Mouse (Mus musculus): ENCODE data around the gene Tmem8.
A peak's percentile ranks its signal among the peaks of the same experiment; 100 is the strongest.
"Not testable (repeated sequence)": the region's sequence is repeated elsewhere in the genome, so short reads cannot be mapped to it uniquely, and the experiment has no call there.

Gene Tmem8

GRCm38 (mm10) chr17:26113181-26113948 lies at the start of gene Tmem8:
Gene Tmem8 (plus strand): TSS chr17:26113299.
- DNase-seq (ENCODE audit: low spot score): peak; percentile 59

GRCm38 (mm10) chr17:26064916-26065315 lies 48.2 kb upstream of the Tmem8 start:
- no peak for DNase-seq (ENCODE audit: low spot score)

- no peak for DNase-seq (ENCODE audit: low spot score)
These were observed 46.5 kb upstream of the Tmem8 start for GRCm38 (mm10) chr17:26066488-26067020.

GRCm38 (mm10) chr17:26068024-26068830 lies 44.9 kb upstream of the Tmem8 start:
- DNase-seq (ENCODE audit: low spot score): peak; percentile 42

GRCm38 (mm10) chr17:26068831-26069739 lies 44.0 kb upstream of the Tmem8 start, which contains the start of gene Rab11fip3:
Gene Rab11fip3 (minus strand): TSS chr17:26069555.
- DNase-seq (ENCODE audit: low spot score): peak; percentile 95

GRCm38 (mm10) chr17:26070136-26070535 lies 43.0 kb upstream of the Tmem8 start:
- DNase-seq (ENCODE audit: low spot score): no peak

GRCm38 (mm10) chr17:26075246-26075645 lies 37.9 kb upstream of the Tmem8 start:
- DNase-seq (ENCODE audit: low spot score): no peak

GRCm38 (mm10) chr17:26078851-26079250 lies 34.2 kb upstream of the Tmem8 start:
- no peak for DNase-seq (ENCODE audit: low spot score)

- no peak for DNase-seq (ENCODE audit: low spot score)
These were observed 32.2 kb upstream of the Tmem8 start for GRCm38 (mm10) chr17:26080867-26081266.

- DNase-seq (ENCODE audit: low spot score): no peak
These were observed 26.0 kb upstream of the Tmem8 start for GRCm38 (mm10) chr17:26087059-26087564.

GRCm38 (mm10) chr17:26089905-26090632 lies 23.0 kb upstream of the Tmem8 start, which contains the start of gene Decr2:
Gene Decr2 (minus strand): TSS chr17:26090337.
- DNase-seq (ENCODE audit: low spot score): peak; percentile 91

GRCm38 (mm10) chr17:26094531-26095110 lies 18.5 kb upstream of the Tmem8 start:
- DNase-seq (ENCODE audit: low spot score): peak; percentile 28

- DNase-seq (ENCODE audit: low spot score): peak; percentile 70
These were observed 17.9 kb upstream of the Tmem8 start, which contains the start of gene Nme4 for GRCm38 (mm10) chr17:26095121-26095740. Gene Nme4 (minus strand): TSS chr17:26095602.

- DNase-seq (ENCODE audit: low spot score): no peak
These were observed 14.6 kb upstream of the Tmem8 start for GRCm38 (mm10) chr17:26098461-26098860.

GRCm38 (mm10) chr17:26099316-26099715 lies 13.8 kb upstream of the Tmem8 start:
- not testable (repeated sequence) for DNase-seq (ENCODE audit: low spot score)

GRCm38 (mm10) chr17:26100166-26100565 lies 12.9 kb upstream of the Tmem8 start:
- no peak for DNase-seq (ENCODE audit: low spot score)

GRCm38 (mm10) chr17:26101478-26101877 lies 11.6 kb upstream of the Tmem8 start:
- DNase-seq (ENCODE audit: low spot score): peak; percentile 38

- DNase-seq (ENCODE audit: low spot score): no peak
These were observed 7.5 kb upstream of the Tmem8 start for GRCm38 (mm10) chr17:26105619-26106018.

- no peak for DNase-seq (ENCODE audit: low spot score)
These were observed 2.9 kb upstream of the Tmem8 start for GRCm38 (mm10) chr17:26110156-26110555.

GRCm38 (mm10) chr17:26111024-26111423 lies 2.1 kb upstream of the Tmem8 start:
- peak; percentile 28 for DNase-seq (ENCODE audit: low spot score)
